Mouse (Mus musculus) midbrain, embryonic 10.5 days (tissue): ENCODE results near the gene Olfr1264. TPM values are rescaled to one million over a fixed set of nuclear protein-coding genes. Genes with fewer than 3 reads are reported as not detected.

ENCODE experiments used
- DNase-seq: peaks from one replicate; pipeline ENCODE4 v3.0.0-alpha.2; 2017; ENCODE audit warnings: low spot score
- H3K27ac ChIP-seq: fragments of 300-500 bp; sonication (generic); replicated peaks from 2 replicates; pipeline ENCODE4 v1.5.1; 2016; ENCODE audit warnings: mild to moderate bottlenecking
- H3K27me3 ChIP-seq: fragments of 300-500 bp; sonication (generic); 2 replicates; pipeline ENCODE4 v1.6.1; 2016; ENCODE audit warnings: low read depth, mild to moderate bottlenecking; ENCODE audit not compliant: poor library complexity, severe bottlenecking
- H3K36me3 ChIP-seq: fragments of 300-500 bp; sonication (generic); 2 replicates; pipeline ENCODE4 v1.6.1; 2016; ENCODE audit warnings: mild to moderate bottlenecking, moderate library complexity
- H3K4me1 ChIP-seq: fragments of 300-500 bp; sonication (generic); 2 replicates; pipeline ENCODE4 v1.6.1; 2016
- H3K4me3 ChIP-seq: fragments of 300-500 bp; sonication (generic); 2 replicates; pipeline ENCODE4 v1.5.1; 2016; ENCODE audit warnings: mild to moderate bottlenecking, moderate library complexity
- H3K9me3 ChIP-seq: fragments of 300-500 bp; sonication (generic); replicated peaks from 2 replicates; pipeline ENCODE4 v1.6.1; 2016; ENCODE audit warnings: mild to moderate bottlenecking
- WGBS: fragments of 180-500 bp; shearing (Covaris S2); methylation state at CpG from one replicate; pipeline ENCODE4 v1.1.7; 2016; 5-methylcytosine and 5-hydroxymethylcytosine counted together
- polyA plus RNA-seq: library from polyadenylated mRNA; unstranded; fragments of >200 nt; fragmentation: Nextera tagmentation; extraction: Ambion mirVana; gene quantifications from 2 replicates; pipeline ENCODE4 v1.2.1, GENCODE M21; 2016

Olfr1264 gene
- not detected in 2 replicates for polyA plus RNA-seq

- Histone ChIP-seq H3K36me3 (no peaks in the 10 kb centered on the region), H3K27me3 (no peaks in the 10 kb centered on the region), H3K9me3 (no peaks in the 10 kb centered on the region), H3K4me3 (no peak within 1 kb of the TSS), H3K4me1 (no peaks in the 10 kb centered on the region), H3K27ac (no peak within 1 kb of the TSS)
- no peak for DNase-seq
- WGBS = 69% methylated on average over 2 of the region's 2 CpGs
Measured at GRCm38 (mm10) chr2:90025477-90025876, at the start of gene Olfr1264. TSS of gene Olfr1264 (minus strand) at chr2:90025577.

GRCm38 (mm10) chr2:90070065-90070464 lies 44.7 kb upstream of the Olfr1264 start:
- Histone ChIP-seq H3K9me3 (no peaks in the 10 kb centered on the region; the same call in 1 of the 2 replicates), H3K27me3 (no peaks in the 10 kb centered on the region), H3K36me3 (no peaks in the 10 kb centered on the region), H3K4me3 (no peak overlapping the region), H3K27ac (no peak overlapping the region), H3K4me1 (no peaks in the 10 kb centered on the region)
- DNase-seq = no peak
- 83% methylated on average over 2 of the region's 2 CpGs for WGBS

GRCm38 (mm10) chr2:90063494-90063893 lies 38.1 kb upstream of the Olfr1264 start, which contains the start of gene Olfr140:
TSS of gene Olfr140 (minus strand) at chr2:90063594.
- Histone ChIP-seq H3K27ac (no peak within 1 kb of the TSS), H3K4me1 (no peaks in the 10 kb centered on the region), H3K4me3 (no peak within 1 kb of the TSS), H3K9me3 (no peaks in the 10 kb centered on the region; the same call in 1 of the 2 replicates), H3K36me3 (no peaks in the 10 kb centered on the region), H3K27me3 (no peaks in the 10 kb centered on the region)
- DNase-seq = no peak

GRCm38 (mm10) chr2:90035037-90035436 lies 9.7 kb upstream of the Olfr1264 start, which contains the start of gene Olfr1265:
TSS of gene Olfr1265 (plus strand) at chr2:90035337.
- no peaks in the 10 kb centered on the region for H3K27me3 ChIP-seq
- H3K27ac ChIP-seq = no peak within 1 kb of the TSS
- H3K36me3 ChIP-seq = no peaks in the 10 kb centered on the region
- no peak for DNase-seq
- no peak within 1 kb of the TSS for H3K4me3 ChIP-seq
- no peaks in the 10 kb centered on the region for H3K9me3 ChIP-seq
- no peaks in the 10 kb centered on the region for H3K4me1 ChIP-seq

- 85% methylated on average over 2 of the region's 2 CpGs for WGBS
- H3K27me3 ChIP-seq = no peaks in the 10 kb centered on the region
- H3K36me3 ChIP-seq = no peaks in the 10 kb centered on the region
Measured at GRCm38 (mm10) chr2:90011831-90012230, 13.5 kb downstream of the Olfr1264 start, which contains the start of gene Olfr1263. TSS of gene Olfr1263 (plus strand) at chr2:90012131.

GRCm38 (mm10) chr2:89999845-90000244 lies 25.5 kb downstream of the Olfr1264 start, which contains the start of gene Olfr1262:
TSS of gene Olfr1262 (plus strand) at chr2:90000145.
- Histone ChIP-seq H3K9me3 (no peaks in the 10 kb centered on the region), H3K4me3 (no peak within 1 kb of the TSS), H3K27me3 (no peaks in the 10 kb centered on the region), H3K27ac (no peak within 1 kb of the TSS), H3K4me1 (no peaks in the 10 kb centered on the region), H3K36me3 (no peaks in the 10 kb centered on the region)
- DNase-seq = no peak

More at GRCm38 (mm10) chr2:90011831-90012230, 13.5 kb downstream of the Olfr1264 start, which contains the start of gene Olfr1263:
- Histone ChIP-seq H3K4me1 (no peaks in the 10 kb centered on the region), H3K27ac (no peak within 1 kb of the TSS), H3K4me3 (no peak within 1 kb of the TSS), H3K9me3 (no peaks in the 10 kb centered on the region)
- no peak for DNase-seq

- H3K36me3 ChIP-seq = no peaks in the 10 kb centered on the region
- H3K9me3 ChIP-seq = no peaks in the 10 kb centered on the region
- no peak for DNase-seq
- H3K27ac ChIP-seq = no peak within 1 kb of the TSS
- no peaks in the 10 kb centered on the region for H3K27me3 ChIP-seq
- no peaks in the 10 kb centered on the region for H3K4me1 ChIP-seq
- no peak within 1 kb of the TSS for H3K4me3 ChIP-seq
Measured at GRCm38 (mm10) chr2:89990921-89991320, 34.5 kb downstream of the Olfr1264 start, which contains the start of gene Olfr1261. TSS of gene Olfr1261 (plus strand) at chr2:89991221.

- Histone ChIP-seq H3K4me1 (no peaks in the 10 kb centered on the region), H3K4me3 (no peak overlapping the region), H3K36me3 (no peaks in the 10 kb centered on the region), H3K9me3 (no peaks in the 10 kb centered on the region), H3K27me3 (no peaks in the 10 kb centered on the region), H3K27ac (no peak overlapping the region)
- no peak for DNase-seq
- WGBS = 99% methylated on average over 2 of the region's 2 CpGs
Measured at GRCm38 (mm10) chr2:89977709-89978108, 47.7 kb downstream of the Olfr1264 start.

GRCm38 (mm10) chr2:89974184-89974583 lies 51.2 kb downstream of the Olfr1264 start, which contains the start of gene Olfr1260:
TSS of gene Olfr1260 (plus strand) at chr2:89974340.
- H3K4me1 ChIP-seq = no peaks in the 10 kb centered on the region
- H3K27me3 ChIP-seq = no peaks in the 10 kb centered on the region
- no peak within 1 kb of the TSS for H3K27ac ChIP-seq
- no peak within 1 kb of the TSS for H3K4me3 ChIP-seq
- H3K36me3 ChIP-seq = no peaks in the 10 kb centered on the region
- DNase-seq = no peak
- no peaks in the 10 kb centered on the region for H3K9me3 ChIP-seq
- 82% methylated on average over 2 of the region's 2 CpGs for whole genome bisulfite sequencing

Other genes starting within 250 kb of the Olfr1264 start
- not detected in 2 replicates for gene Olfr1254, start 232.0 kb downstream of the Olfr1264 start, polyA plus RNA-seq
- not detected in 2 replicates for gene Olfr1255, start 213.5 kb downstream of the Olfr1264 start, polyA plus RNA-seq
- gene Olfr1256, start 184.0 kb downstream of the Olfr1264 start, polyA plus RNA-seq = not detected in 2 replicates
- gene Olfr48, start 177.4 kb downstream of the Olfr1264 start, polyA plus RNA-seq = not detected in 2 replicates
- gene Olfr1257, start 147.1 kb downstream of the Olfr1264 start, polyA plus RNA-seq = not detected in 2 replicates
- not detected in 2 replicates for gene Olfr1258, start 98.3 kb downstream of the Olfr1264 start, polyA plus RNA-seq
- not detected in 2 replicates for gene Olfr1259, start 76.9 kb downstream of the Olfr1264 start, polyA plus RNA-seq
- not detected in 2 replicates for gene Olfr1260, start 51.2 kb downstream of the Olfr1264 start, polyA plus RNA-seq
- gene Olfr1261, start 34.4 kb downstream of the Olfr1264 start, polyA plus RNA-seq = not detected in 2 replicates
- gene Olfr1262, start 25.4 kb downstream of the Olfr1264 start, polyA plus RNA-seq = not detected in 2 replicates
- not detected in 2 replicates for gene Olfr1263, start 13.4 kb downstream of the Olfr1264 start, polyA plus RNA-seq
- gene Olfr1265, start 9.8 kb upstream of the Olfr1264 start, polyA plus RNA-seq = not detected in 2 replicates
- gene Olfr140, start 38.0 kb upstream of the Olfr1264 start, polyA plus RNA-seq = not detected in 2 replicates
- not detected in 2 replicates for gene Olfr1269, start 95.8 kb upstream of the Olfr1264 start, polyA plus RNA-seq
- gene Olfr32, start 116.7 kb upstream of the Olfr1264 start, polyA plus RNA-seq = not detected in 2 replicates
- not detected in 2 replicates for gene Olfr1270, start 127.5 kb upstream of the Olfr1264 start, polyA plus RNA-seq
- not detected in 2 replicates for gene Olfr1506, start 198.9 kb upstream of the Olfr1264 start, polyA plus RNA-seq
- not detected in 2 replicates for gene Olfr142, start 232.0 kb upstream of the Olfr1264 start, polyA plus RNA-seq
- gene Olfr1271, start 245.5 kb upstream of the Olfr1264 start, polyA plus RNA-seq = not detected in 2 replicates